Mouse (Mus musculus) cortical plate, adult 2 months (tissue): ENCODE results near the gene Celf2. TPM values are rescaled to one million over a fixed set of nuclear protein-coding genes. Genes with fewer than 3 reads are reported as not detected.

Experiments used
- H3K27ac ChIP-seq: fragments of 200-500 bp; 2 replicates; pipeline ENCODE4 v1.5.1; 2012; ENCODE audit warnings: low read length, control low read depth, inconsistent platforms; ENCODE audit not compliant: insufficient read depth
- H3K4me1 ChIP-seq: fragments of 200-500 bp; 2 replicates; pipeline ENCODE4 v1.6.1; 2011; ENCODE audit warnings: low read length; ENCODE audit not compliant: control insufficient read depth, insufficient read depth
- H3K4me3 ChIP-seq: fragments of 200-500 bp; 2 replicates; pipeline ENCODE4 v1.5.1; 2011; ENCODE audit warnings: mild to moderate bottlenecking, low read length, control low read depth; ENCODE audit not compliant: insufficient read depth
- CTCF ChIP-seq: fragments of 200-500 bp; IDR thresholded peaks from 2 replicates; pipeline ENCODE4 v1.5.1; 2011; ENCODE audit warnings: mild to moderate bottlenecking, control low read depth, low read length; ENCODE audit not compliant: insufficient read depth; ENCODE audit errors: extremely low read depth
- POLR2A ChIP-seq: fragments of 200-500 bp; IDR thresholded peaks from 2 replicates; pipeline ENCODE4 v1.6.1; 2011; ENCODE audit warnings: mild to moderate bottlenecking, low read length, control low read depth; ENCODE audit not compliant: insufficient read depth; ENCODE audit errors: extremely low read depth
- polyA plus RNA-seq: library from polyadenylated mRNA; depleted of rRNA; stranded (reverse); fragments of >200 nt; gene quantifications from 2 replicates; pipeline ENCODE4 v1.2.3, GENCODE M21; 2012

Celf2 gene
- polyA plus RNA-seq, 1 experiment, result 181 TPM

DNA sequence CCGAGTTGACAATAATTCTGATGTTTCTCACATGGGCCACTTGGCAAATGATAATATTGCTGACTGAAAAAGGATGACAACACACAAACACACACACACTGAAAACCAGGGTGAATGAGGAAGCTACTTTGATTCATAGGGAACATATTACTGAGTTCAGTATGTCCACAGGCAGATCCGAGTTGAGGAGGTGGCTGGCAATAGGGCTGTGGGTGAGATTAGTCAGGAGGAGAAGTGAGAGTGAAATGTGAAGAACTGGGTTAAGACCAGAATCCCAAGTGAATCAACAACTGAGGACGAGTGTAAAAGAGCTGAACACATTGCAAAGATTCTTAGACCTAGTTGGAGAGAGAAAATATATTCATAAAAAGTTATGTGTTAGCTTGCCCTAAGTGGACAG is 616.3 kb downstream of the Celf2 start:
- no peak for TF ChIP-seq CTCF
- TF ChIP-seq POLR2A, result no peak
- Histone ChIP-seq H3K27ac (peak overlapping the region; percentile 23; the same call in 1 of the 2 replicates), H3K4me1 (peaks cover 5% of the 10 kb centered on the region; the same call in 1 of the 2 replicates), H3K4me3 (no peak overlapping the region)

DNA sequence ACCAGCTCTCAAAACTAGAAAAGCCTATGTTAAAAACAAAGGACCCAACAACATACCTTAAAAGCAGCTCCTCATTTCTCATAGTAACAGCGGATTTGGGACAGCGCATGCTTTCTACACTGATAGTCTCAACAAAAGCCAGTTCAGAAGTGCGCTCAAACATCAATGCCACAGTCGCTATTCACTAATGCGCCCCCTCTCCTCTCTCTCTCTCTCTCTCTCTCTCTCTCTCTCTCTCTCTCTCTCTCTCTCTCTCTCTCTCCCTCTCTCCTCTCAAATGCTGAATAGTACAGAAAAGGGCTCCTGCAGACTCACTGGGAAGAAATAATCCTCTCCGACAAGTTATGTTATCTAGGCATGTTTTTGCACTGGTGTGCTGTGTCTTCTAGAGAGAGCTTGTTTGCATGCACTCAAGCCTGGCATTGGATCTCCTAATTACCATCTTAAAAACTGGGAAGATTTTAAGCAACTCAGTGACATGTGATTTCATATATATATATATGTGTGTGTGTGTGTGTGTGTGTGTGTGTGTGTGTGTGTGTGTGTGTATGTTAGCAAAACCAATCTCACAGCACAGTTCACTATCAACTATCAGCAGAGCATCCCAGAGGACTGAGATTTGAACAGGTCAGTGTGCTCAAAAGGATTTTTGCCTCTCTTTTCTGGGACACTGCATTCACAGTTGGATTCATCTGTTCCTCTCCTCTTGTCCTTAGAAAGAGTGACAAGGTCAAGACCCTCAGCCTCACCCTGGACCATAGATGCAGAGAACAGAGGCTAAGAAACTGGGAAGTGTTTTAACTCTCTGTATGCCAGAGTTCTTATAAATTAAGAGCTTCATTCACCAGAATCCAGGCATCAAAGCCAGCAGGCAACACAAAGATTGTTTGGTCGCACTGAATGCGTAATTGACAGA is 624.3 kb downstream of the Celf2 start:
- peak overlapping the region; percentile 96 for H3K4me3 ChIP-seq
- H3K4me1 ChIP-seq, result peaks cover 7% of the 10 kb centered on the region; the same call in 1 of the 2 replicates
- H3K27ac ChIP-seq, result peak overlapping the region; percentile 92
- TF ChIP-seq CTCF (no peak), POLR2A (no peak)

DNA sequence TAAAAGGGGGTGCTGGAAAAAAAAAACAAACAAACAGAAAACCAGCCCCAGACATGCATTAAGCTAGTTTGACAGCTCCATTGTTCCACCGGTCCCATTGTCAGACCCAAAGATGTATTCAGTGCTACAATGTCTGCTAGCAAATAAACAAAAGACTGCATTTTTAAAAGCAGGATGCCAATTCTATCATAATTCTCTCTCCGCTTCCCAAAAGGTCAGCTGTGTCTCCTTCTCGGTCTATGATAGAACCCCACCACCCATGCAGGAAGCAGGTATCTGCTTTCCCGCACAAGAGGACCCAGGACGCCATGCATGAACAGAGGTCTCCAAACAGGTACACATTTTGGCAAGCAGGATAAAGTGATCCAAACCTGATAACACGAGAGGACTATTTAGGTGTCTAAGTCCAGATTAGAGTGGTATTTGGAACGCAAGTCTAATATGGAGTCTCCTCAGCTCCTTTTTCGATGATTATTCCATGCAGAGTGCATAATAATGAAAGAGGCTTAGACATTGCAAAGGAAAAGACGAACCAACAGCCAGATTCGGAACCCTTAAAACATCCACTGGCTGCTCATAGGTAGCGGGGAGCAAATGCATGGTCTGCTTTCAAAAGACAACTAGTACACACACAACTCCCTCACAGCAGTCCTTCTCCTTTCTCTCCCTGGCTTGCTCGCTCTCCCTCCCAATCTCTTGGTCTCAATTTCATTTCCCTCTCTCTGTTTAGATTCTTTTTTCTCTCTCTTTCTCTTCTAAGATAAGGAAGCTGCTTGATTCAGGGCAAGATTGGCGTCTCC is 625.2 kb downstream of the Celf2 start:
- Histone ChIP-seq H3K4me3 (peak overlapping the region; percentile 96), H3K27ac (peak overlapping the region; percentile 92), H3K4me1 (peaks cover 7% of the 10 kb centered on the region; the same call in 1 of the 2 replicates)
- no peak for TF ChIP-seq CTCF
- TF ChIP-seq POLR2A, result peak; percentile 33; the same call in 1 of the 2 replicates

DNA sequence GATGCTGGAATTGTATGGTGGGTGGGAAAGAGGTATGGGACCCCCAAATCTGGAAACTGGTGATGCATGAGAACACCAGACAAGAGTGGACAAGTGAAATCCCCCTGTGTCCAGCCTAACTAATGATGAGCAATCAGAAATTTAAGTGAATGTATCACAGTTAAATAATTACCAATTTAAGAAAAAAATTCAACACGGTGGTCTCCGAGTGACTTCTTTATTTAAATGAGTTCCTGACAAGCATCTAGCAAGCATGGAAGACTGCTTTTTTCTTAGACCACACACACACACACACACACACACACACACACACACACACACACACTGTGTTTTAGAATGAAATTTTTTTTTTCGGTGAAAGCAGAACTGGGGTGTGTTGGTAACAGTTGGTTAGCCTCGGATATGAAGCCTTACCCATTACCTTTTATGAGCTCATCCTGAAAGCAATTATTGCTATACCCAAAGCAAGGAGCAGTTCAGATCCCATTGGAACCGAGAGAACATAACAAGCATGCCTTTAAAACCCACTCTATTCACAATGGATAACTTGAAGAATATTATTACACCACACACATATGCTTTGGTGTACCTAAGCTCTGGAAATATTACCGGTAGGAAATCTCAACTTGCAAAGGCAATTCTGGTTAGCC is 627.0 kb downstream of the Celf2 start:
- H3K4me1 ChIP-seq, result peaks cover 7% of the 10 kb centered on the region; the same call in 1 of the 2 replicates
- peak overlapping the region; percentile 59 for H3K27ac ChIP-seq
- H3K4me3 ChIP-seq, result peak overlapping the region; percentile 96; the same call in 1 of the 2 replicates
- TF ChIP-seq CTCF (no peak), POLR2A (no peak)

DNA sequence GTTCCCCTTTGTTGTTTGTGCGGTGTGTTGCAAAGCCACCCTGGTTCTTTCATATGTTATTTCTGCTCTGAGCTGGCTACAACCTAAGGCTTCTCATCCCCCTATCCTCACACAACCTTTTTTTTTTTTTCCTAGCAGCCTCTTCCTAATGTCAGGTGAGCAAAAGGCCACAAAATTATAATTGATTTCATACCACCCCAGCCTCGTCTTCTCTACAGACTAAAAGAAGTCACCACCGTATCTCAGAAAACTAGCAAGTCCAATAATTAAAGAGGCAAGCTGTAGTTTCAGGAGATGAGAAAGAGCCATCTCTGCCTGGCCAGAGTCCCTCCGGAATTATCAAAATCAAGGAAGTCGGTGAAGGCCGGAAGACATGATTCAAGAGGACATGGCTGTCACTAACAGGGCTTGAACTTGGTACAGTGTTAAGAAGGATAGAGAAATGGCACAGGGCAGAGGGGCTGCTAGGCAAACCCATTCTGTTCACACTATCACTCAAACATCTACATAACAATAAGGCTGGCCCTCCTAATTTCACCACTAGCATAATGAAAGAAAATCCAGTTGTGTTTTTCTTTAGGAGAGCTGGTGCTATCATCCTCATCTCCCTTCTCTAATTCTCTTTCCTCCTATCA is 628.3 kb downstream of the Celf2 start:
- Histone ChIP-seq H3K4me1 (peaks cover 7% of the 10 kb centered on the region; the same call in 1 of the 2 replicates), H3K27ac (peak overlapping the region; percentile 83), H3K4me3 (peak overlapping the region; percentile 96)
- TF ChIP-seq POLR2A, result no peak
- TF ChIP-seq CTCF, result no peak

DNA sequence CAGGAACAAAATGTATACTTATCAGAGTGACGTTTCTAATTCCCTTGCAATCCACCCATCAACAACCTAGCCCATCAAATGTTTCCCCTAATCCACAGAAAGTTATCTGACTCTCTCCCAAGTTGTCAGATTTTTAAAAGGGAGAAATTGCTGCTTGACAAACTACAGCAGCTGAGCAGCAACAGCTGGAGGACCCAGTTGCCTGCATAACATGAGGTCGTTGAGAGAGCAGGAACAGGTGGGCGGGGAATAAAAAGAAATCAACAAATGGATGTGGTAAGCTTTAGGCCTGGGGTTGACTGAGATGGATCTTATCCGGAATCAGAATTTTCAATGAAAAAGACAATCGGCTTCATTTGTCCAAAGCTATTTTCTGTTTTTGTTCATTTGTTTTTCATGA is 632.3 kb downstream of the Celf2 start:
- H3K27ac ChIP-seq, result no peak overlapping the region; the same call in 1 of the 2 replicates
- H3K4me3 ChIP-seq, result no peak overlapping the region
- TF ChIP-seq CTCF (no peak), POLR2A (no peak)
- H3K4me1 ChIP-seq, result peaks cover 8% of the 10 kb centered on the region; the same call in 1 of the 2 replicates

DNA sequence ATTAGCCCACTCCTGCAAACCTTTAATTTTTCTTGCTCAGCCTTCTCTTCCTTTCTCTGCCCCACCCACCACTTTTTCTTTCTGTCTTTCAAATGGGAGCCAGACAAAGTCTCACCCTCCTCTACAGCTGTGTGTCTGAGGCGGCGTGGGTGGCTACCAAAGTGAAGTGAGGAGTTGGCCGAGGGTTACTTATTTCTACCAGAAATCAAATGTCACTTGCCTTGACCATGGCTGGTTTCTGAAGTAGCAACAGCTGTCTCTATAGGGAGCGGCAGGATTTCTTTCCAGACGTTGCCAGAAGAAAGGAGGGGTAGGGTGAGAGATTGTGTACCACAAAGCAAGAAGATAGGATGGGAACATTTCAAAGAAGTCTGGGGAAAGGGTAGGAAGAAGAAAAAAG is 632.8 kb downstream of the Celf2 start:
- Histone ChIP-seq H3K27ac (peak overlapping the region; percentile 14; the same call in 1 of the 2 replicates), H3K4me1 (peaks cover 8% of the 10 kb centered on the region; the same call in 1 of the 2 replicates), H3K4me3 (no peak overlapping the region)
- TF ChIP-seq CTCF, result no peak
- TF ChIP-seq POLR2A, result no peak

DNA sequence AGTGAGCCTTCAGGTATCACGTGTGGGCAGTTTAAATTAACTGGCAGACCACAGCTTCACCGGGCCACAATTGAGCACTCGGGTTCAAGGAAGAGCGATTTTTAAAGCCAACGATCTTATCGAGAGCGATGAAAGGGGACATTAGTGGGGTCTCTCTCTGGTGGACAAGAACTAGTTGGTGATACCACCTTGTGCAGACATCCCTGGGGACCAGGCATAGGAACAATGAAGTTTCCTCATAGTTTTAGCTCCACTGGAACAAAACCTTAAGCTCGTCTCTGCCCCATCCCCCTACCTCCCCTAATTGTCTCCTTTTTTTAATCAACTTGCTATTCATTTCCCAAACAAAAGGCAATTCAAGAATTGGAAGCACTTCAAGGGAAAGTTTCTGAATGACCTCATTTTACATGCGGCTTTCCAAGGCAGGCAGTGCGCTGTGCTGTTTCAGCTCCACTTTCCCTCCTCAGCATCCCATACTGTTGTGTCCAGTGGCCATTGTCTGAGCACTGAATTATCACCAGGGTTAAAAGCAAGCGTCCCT is 634.2 kb downstream of the Celf2 start:
- no peak overlapping the region for H3K4me3 ChIP-seq
- TF ChIP-seq POLR2A, result no peak
- TF ChIP-seq CTCF, result no peak
- H3K27ac ChIP-seq, result peak overlapping the region; percentile 33; the same call in 1 of the 2 replicates
- H3K4me1 ChIP-seq, result peaks cover 4% of the 10 kb centered on the region; the same call in 1 of the 2 replicates
